Mouse (Mus musculus): Measurements from ENCODE around the gene Parp8. TPM values are rescaled to one million over a fixed set of nuclear protein-coding genes. Genes with fewer than 3 reads are reported as not detected.
A peak's percentile ranks its signal among the peaks of the same experiment; 100 is the strongest.

Gene Parp8
- 20.4 and 22.5 TPM in 2 replicates for polyA plus RNA-seq (2016; fragmentation: Nextera tagmentation; extraction: Ambion mirVana)

DNA sequence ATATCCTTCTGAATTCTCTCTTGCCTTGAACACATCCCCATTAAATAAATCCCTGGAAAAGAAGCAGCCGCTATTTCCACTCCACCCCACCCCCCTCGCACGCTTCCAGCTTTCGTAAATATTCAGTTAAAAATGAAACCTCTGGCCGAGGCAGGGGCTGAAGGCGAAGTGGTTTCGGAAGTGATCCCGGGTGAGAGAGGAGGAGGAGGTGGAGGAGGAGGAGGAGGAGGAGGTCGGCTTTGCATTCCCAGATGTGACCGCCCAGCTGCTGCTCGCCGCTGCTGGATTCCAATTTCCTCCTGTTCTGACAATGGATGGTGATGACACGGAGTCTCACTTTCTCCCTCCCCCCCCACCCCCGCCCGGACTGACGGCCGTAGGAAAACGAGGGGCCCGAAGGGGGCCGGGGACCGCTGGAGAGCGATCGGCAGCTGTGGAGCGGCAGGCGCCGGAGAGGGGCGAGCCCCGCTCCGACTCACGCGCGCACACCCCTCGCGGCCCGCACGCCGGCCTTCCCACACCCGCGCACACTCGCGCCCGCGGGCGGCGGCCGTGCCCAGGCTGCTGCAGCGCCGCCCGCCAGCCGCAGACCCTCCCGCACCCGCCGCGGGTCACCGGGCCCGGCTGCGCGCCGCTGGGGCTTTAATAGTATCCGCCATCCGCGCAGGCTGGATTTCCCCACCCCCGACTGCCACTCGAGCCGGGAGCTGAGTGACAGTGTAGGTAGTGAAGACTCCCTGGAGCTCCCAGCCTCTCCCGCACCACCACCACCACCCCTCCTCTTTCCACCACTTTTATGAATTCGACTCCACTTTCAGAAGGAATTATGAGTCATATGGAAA, at the start of gene Parp8:
Parp8 (minus strand) TSS at position 312 of the 842 bp plus-strand sequence.
- peak within 1 kb of the TSS; percentile 93 for H3K27ac ChIP-seq
- 0% methylated on average over 34 of the region's 67 CpGs for WGBS
- H3K9me3 ChIP-seq (replicated peaks), result no peaks in the 10 kb centered on the region
- H3K4me1 ChIP-seq, result peaks cover 17% of the 10 kb centered on the region
- peak within 1 kb of the TSS; percentile 91 for H3K9ac ChIP-seq
- no peaks in the 10 kb centered on the region for H3K36me3 ChIP-seq
- peak within 1 kb of the TSS; percentile 67 for H3K4me2 ChIP-seq (replicated peaks)
- H3K4me3 ChIP-seq, result peak within 1 kb of the TSS; percentile 82
- ATAC-seq (ENCODE audit: low FRiP score), result peak; percentile 79
- H3K27me3 ChIP-seq, result 0 out of 2 replicates have a peak, but pooled peaks cover 3% of the 10 kb centered on the region

DNA sequence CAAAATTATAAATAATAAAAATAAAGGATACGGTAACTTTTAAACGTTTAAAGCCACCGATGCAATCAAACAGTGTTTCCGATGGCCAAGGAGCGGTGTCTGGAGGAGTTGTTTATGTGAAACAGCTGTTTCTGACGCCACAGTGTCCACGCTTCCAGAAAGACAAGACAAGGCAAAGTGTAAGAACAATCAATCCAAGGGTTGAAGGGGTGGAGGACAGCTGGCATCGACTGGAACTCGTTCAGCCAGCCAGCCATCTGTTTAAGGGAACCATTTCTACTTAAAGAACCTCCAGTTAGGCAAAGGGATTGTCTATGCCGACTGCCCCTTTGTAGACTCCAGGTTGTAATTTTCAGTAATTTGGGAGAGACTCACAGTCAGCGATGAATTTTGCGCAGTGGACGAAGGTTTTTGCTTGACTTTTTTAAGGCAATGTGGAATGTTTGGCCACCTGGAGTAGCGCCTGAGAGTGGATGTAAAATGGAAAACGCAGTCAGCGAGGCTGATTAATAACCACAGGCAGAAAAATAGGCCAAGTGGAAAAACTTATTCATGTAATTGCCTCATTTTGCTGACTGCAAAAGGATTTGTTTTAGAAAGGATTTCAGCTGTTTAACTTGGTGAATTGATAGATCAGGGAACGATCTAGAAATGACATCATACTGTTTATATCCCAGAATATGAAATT, 37.4 kb upstream of the Parp8 start:
- H3K9me3 ChIP-seq (replicated peaks), result no peaks in the 10 kb centered on the region
- no peak for ATAC-seq (ENCODE audit: low FRiP score)
- no peak overlapping the region for H3K9ac ChIP-seq
- no peak overlapping the region for H3K27ac ChIP-seq
- WGBS, result 78% methylated on average over 17 of the region's 17 CpGs
- no peak overlapping the region for H3K4me3 ChIP-seq
- no peak overlapping the region for H3K4me2 ChIP-seq (replicated peaks)
- no peaks in the 10 kb centered on the region for H3K36me3 ChIP-seq
- no peaks in the 10 kb centered on the region for H3K27me3 ChIP-seq
- H3K4me1 ChIP-seq, result no peaks in the 10 kb centered on the region

DNA sequence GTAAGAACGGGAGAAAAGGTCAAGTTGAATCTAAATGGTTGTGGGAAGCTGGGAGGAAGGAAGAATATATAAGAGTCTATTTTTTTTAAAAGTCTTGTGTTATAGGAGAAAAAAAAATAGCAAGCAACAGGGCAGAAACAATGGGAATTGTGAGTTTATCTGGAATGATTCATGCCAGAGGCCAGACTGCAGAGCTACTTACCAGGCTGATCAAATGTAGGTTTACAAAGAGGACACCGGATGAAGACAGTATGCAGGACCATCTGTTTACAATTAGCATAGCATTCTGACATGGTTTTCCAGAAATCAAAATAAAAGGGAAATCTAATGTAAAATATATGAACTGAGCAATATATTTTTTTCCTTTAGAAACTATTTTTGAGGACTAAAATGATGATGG, 31.1 kb upstream of the Parp8 start:
- no peaks in the 10 kb centered on the region for H3K9me3 ChIP-seq (replicated peaks)
- no peak overlapping the region for H3K4me2 ChIP-seq (replicated peaks)
- H3K4me1 ChIP-seq, result no peaks in the 10 kb centered on the region
- no peaks in the 10 kb centered on the region for H3K27me3 ChIP-seq
- WGBS, result 56% methylated on average over 2 of the region's 2 CpGs
- H3K4me3 ChIP-seq, result no peak overlapping the region
- H3K36me3 ChIP-seq, result no peaks in the 10 kb centered on the region
- H3K27ac ChIP-seq, result no peak overlapping the region
- ATAC-seq (ENCODE audit: low FRiP score), result no peak
- H3K9ac ChIP-seq, result no peak overlapping the region

DNA sequence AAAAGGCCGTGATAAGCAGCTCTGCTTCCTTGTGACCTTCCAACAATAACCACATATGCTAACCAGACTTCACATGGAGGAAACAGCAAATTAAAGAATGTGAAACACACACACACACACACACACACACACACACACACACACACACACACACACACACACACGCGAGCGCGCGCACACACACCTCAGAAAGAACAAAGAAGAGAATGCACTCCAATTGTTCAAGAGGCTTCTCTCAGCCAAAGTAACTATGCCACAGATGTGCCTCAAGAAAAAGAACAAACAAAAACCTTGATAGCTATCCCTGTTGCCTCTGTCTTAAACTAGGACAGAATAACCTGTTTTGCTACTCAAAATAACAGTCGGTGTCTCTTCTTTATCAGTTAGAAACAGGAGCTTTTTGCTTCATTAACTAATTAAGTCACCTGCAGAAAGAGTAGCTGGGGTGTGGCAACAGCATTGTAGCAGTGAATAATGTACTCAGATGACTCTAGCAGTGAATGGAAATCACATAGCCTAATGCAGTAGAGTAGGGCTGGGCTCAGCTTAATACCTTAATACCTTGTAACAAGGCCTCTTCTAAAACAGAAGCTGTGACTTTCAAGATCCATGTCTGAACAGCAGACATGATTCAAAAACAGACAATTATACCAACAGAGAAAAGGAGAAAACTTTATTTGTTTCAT, 29.6 kb upstream of the Parp8 start:
- no peaks in the 10 kb centered on the region for H3K36me3 ChIP-seq
- H3K4me3 ChIP-seq, result no peak overlapping the region
- WGBS, result 77% methylated on average over 6 of the region's 7 CpGs
- H3K27ac ChIP-seq, result no peak overlapping the region
- H3K9ac ChIP-seq, result no peak overlapping the region
- H3K27me3 ChIP-seq, result no peaks in the 10 kb centered on the region
- no peaks in the 10 kb centered on the region for H3K4me1 ChIP-seq
- no peak overlapping the region for H3K4me2 ChIP-seq (replicated peaks)
- H3K9me3 ChIP-seq (replicated peaks), result no peaks in the 10 kb centered on the region
- ATAC-seq (ENCODE audit: low FRiP score), result no peak

DNA sequence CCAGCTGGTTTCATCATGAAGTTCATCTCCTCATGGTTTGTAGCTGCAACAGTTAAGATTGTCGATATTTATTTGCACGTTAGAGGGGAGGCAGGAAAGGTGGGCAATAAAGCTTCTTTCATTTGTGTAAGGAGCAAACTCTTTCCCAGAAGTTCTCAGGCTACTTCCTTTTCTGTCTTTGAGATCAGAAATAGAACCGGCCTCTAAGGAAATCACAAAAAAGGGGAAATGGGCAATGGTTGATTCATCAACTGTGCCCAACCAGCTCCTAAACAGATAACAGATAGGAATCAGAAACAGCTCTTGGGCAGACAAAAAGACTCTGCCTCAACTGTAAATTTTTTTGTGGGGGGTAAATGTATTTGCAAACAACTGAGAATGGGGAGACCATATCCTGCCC, 27.4 kb upstream of the Parp8 start:
- no peaks in the 10 kb centered on the region for H3K9me3 ChIP-seq (replicated peaks)
- H3K36me3 ChIP-seq, result no peaks in the 10 kb centered on the region
- no peak overlapping the region for H3K27ac ChIP-seq
- H3K4me1 ChIP-seq, result no peaks in the 10 kb centered on the region
- H3K4me3 ChIP-seq, result no peak overlapping the region
- ATAC-seq (ENCODE audit: low FRiP score), result no peak
- H3K27me3 ChIP-seq, result no peaks in the 10 kb centered on the region
- H3K9ac ChIP-seq, result no peak overlapping the region
- H3K4me2 ChIP-seq (replicated peaks), result no peak overlapping the region
- WGBS, result 88% methylated on average over 3 of the region's 3 CpGs

DNA sequence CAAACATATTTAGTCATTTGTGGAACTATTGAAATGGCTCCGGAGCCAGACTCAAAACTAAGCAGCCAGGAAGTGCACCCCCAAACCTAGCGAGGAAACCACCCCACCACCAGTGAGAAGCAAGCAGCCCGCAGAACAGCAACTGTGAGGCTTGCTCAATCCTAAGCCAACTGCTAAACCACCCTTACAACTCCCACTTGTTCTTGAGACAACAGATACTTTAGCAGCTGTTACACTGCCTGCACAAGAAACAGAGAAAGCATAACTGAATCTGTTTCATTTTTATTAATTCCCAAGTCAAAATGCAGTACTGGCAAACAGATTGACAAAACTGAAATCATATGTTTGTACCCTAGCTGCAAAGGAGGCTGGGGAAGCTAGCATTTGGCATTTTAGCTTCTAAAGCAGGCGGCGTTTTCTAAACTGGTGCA, 23.2 kb upstream of the Parp8 start:
- Histone ChIP-seq H3K27me3 (no peaks in the 10 kb centered on the region), H3K4me3 (no peak overlapping the region), H3K4me1 (no peaks in the 10 kb centered on the region), H3K9me3 (replicated peaks) (no peaks in the 10 kb centered on the region), H3K4me2 (replicated peaks) (no peak overlapping the region), H3K36me3 (no peaks in the 10 kb centered on the region), H3K9ac (no peak overlapping the region), H3K27ac (no peak overlapping the region)
- 84% methylated on average over 5 of the region's 5 CpGs for WGBS
- no peak for ATAC-seq (ENCODE audit: low FRiP score)

DNA sequence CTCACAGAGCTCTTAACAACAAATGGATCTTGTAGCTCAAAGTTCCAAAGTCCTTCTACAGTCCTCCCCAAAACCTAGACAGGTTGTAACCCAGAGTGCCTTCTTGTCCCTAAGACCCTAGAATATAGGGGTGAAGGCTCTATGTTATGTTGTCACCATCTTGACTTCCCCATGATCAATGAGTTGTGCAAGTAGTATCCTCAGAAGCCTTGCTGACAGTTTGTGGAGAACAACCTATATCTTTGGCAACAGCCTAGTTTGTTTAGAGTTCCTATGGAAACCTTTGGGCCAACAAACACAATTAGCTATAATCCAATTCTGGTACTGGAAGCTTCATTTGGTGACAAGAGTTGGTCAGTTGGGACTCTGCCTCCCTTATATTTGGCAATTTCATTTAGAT, 18.2 kb upstream of the Parp8 start:
- Histone ChIP-seq H3K9ac (no peak overlapping the region), H3K27me3 (no peaks in the 10 kb centered on the region)
- ATAC-seq (ENCODE audit: low FRiP score), result no peak

DNA sequence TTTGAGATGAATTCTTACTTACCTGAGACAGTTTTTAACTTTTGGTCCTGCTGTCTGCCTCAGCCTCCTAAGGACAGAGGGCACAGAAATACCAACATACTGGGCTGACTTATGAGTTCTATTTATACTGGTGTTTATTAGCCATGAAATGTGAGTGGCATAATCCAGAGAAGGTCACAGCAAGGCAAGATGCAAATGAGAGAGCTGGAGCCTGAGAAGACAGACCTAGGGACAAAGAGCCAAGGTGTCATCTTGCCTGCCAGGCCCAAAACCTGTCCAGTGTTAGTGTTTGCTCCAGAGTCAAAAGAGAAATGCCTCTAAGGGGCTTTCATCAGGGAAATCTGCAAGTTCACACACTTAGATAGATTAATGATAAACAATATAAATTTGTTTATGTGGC, 15.7 kb upstream of the Parp8 start:
- ATAC-seq (ENCODE audit: low FRiP score), result no peak

More for the DNA sequence above, 18.2 kb upstream of the Parp8 start:
- no peaks in the 10 kb centered on the region for H3K36me3 ChIP-seq
- no peak overlapping the region for H3K4me2 ChIP-seq (replicated peaks)
- no peak overlapping the region for H3K27ac ChIP-seq
- no peaks in the 10 kb centered on the region for H3K4me1 ChIP-seq
- H3K9me3 ChIP-seq (replicated peaks), result no peaks in the 10 kb centered on the region
- H3K4me3 ChIP-seq, result no peak overlapping the region

DNA sequence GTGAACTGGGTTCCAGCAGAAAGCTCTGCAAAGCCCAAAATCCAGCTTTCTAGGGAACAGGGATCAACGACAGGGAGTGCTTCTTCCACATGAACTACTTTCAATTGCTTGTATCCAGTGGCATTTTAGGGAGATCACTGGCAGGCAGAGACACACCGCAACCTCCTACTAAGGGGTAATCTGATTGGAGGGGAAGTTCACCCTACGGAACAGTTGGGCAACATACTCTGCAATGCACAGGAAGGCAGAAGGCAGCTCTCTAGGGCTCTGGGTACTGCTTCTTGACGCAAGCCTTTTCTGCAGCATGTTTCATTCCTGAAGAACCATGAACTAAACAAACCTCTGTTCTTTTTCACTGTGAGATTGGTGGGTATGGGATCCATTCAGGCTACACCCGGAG, 10.9 kb upstream of the Parp8 start:
- Histone ChIP-seq H3K4me1 (no peaks in the 10 kb centered on the region), H3K9ac (no peak overlapping the region), H3K4me2 (replicated peaks) (no peak overlapping the region), H3K4me3 (no peak overlapping the region), H3K27ac (no peak overlapping the region), H3K9me3 (replicated peaks) (no peaks in the 10 kb centered on the region), H3K27me3 (no peaks in the 10 kb centered on the region), H3K36me3 (no peaks in the 10 kb centered on the region)
- WGBS, result 83% methylated on average over 5 of the region's 5 CpGs
- ATAC-seq (ENCODE audit: low FRiP score), result no peak

More for the DNA sequence above, 15.7 kb upstream of the Parp8 start:
- Histone ChIP-seq H3K4me1 (no peaks in the 10 kb centered on the region), H3K4me2 (replicated peaks) (no peak overlapping the region), H3K4me3 (no peak overlapping the region), H3K27me3 (no peaks in the 10 kb centered on the region), H3K9me3 (replicated peaks) (no peaks in the 10 kb centered on the region), H3K9ac (no peak overlapping the region), H3K36me3 (no peaks in the 10 kb centered on the region), H3K27ac (no peak overlapping the region)

DNA sequence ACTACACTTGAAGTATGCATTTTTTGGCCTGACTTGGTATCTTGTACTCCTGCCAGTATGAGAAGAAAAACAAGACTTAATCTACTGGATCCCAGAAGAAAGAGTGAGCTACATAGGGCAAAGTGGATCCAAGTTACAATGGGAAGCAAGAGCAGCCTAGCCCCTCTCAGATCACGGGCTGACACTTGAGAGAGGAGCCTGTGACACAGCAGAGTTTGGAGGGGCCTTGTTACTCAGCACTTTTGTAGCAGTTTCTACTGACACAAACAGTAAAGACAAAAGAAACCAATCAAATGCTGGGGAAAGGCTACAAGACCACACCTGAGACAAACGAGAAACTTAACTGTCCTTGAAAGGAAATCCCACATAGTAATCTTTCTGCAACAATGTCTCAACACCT, 9.8 kb upstream of the Parp8 start:
- ATAC-seq (ENCODE audit: low FRiP score), result no peak

DNA sequence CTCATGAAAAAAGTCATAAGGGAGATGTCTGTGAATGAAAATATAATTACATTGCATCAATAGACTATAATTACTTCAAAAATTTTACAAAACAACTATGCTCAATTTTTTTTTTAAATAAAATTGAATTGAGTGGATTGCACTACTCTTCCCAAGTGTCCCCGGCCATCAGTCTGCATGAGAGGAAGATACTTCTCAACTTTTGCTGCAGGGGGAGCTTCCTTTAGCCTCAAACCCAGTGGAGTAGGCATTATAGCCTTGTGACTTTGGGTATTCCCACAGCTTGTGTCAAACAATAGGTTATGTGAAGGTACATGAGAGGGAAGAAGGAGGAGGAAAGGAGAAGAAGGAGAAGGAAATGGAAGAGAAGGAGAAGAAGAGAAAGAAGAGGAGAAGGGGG, 9.3 kb upstream of the Parp8 start:
- no peak overlapping the region for H3K4me3 ChIP-seq
- no peak overlapping the region for H3K27ac ChIP-seq
- H3K4me1 ChIP-seq, result no peaks in the 10 kb centered on the region
- no peaks in the 10 kb centered on the region for H3K9me3 ChIP-seq (replicated peaks)
- no peak for ATAC-seq (ENCODE audit: low FRiP score)
- no peaks in the 10 kb centered on the region for H3K36me3 ChIP-seq
- H3K4me2 ChIP-seq (replicated peaks), result no peak overlapping the region
- H3K27me3 ChIP-seq, result no peaks in the 10 kb centered on the region
- WGBS, result 80% methylated on average over 1 of the region's 1 CpGs
- no peak overlapping the region for H3K9ac ChIP-seq

More for the DNA sequence above, 9.8 kb upstream of the Parp8 start:
- Histone ChIP-seq H3K9ac (no peak overlapping the region), H3K27me3 (no peaks in the 10 kb centered on the region), H3K4me3 (no peak overlapping the region), H3K9me3 (replicated peaks) (no peaks in the 10 kb centered on the region), H3K4me2 (replicated peaks) (no peak overlapping the region), H3K27ac (no peak overlapping the region), H3K4me1 (no peaks in the 10 kb centered on the region), H3K36me3 (no peaks in the 10 kb centered on the region)
- WGBS, result 60% methylated on average over 2 of the region's 2 CpGs

DNA sequence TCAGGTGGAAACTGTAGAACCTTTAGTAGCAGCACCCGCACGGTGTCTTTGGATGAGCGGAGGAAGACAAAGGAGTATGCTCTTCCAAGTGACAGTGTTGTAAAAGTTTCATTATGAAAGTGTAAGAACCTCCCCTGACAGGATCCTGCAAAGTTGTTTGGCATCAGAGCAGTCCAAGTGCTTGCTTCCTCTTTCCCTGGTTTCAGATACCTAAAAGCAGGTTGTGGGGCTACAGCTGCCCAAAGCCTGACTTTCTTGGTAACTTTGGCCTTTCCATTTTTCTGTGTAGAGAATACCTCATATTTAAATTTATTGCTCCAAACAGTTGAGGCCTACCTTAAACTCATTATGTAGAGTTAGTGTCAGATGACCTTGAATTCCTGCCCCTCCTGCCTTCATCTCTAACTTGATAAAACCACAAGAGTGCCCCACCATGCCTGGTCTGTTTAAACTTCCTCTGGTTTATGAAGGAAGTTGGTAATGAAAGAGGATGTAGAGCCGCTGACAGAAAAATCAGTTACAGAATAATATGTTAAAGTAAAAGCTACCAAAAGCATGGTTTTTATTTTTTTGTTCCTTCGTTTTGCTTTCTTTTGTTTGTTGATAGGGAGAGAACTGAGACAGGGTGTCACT, 8.5 kb upstream of the Parp8 start:
- Histone ChIP-seq H3K9ac (no peak overlapping the region), H3K36me3 (no peaks in the 10 kb centered on the region), H3K27me3 (no peaks in the 10 kb centered on the region), H3K4me1 (no peaks in the 10 kb centered on the region), H3K4me2 (replicated peaks) (no peak overlapping the region), H3K9me3 (replicated peaks) (no peaks in the 10 kb centered on the region), H3K4me3 (no peak overlapping the region), H3K27ac (no peak overlapping the region)
- ATAC-seq (ENCODE audit: low FRiP score), result no peak
- WGBS, result 83% methylated on average over 5 of the region's 5 CpGs
